Mouse (Mus musculus): ENCODE data around the gene Gm49318. TPM values are rescaled to one million over a fixed set of nuclear protein-coding genes. Genes with fewer than 3 reads are reported as not detected.
A peak's percentile ranks its signal among the peaks of the same experiment; 100 is the strongest.

The Gm49318 gene
- polyA plus RNA-seq, 1 experiment, result not detected

- 58% methylated on average over 9 of the region's 9 CpGs for WGBS
- no peak overlapping the region for H3K4me3 ChIP-seq (ENCODE audit: extremely low read depth, insufficient read depth, insufficient read length)
- H3K27me3 ChIP-seq (ENCODE audit: control insufficient read depth, insufficient read depth, low read length), result no peaks in the 10 kb centered on the region
- H3K36me3 ChIP-seq (ENCODE audit: control insufficient read depth, insufficient read depth, low read length), result peaks cover 12% of the 10 kb centered on the region
- no peak overlapping the region for H3K27ac ChIP-seq (ENCODE audit: insufficient read depth, low read length)
- H3K4me1 ChIP-seq (ENCODE audit: control insufficient read depth, insufficient read depth, insufficient read length), result no peaks in the 10 kb centered on the region
- TF ChIP-seq POLR2A (IDR thresholded peaks at IDR 0.05; ENCODE audit: low read depth, low read length), result no peak
- DNase-seq (ENCODE audit: low read depth in 1 of 2, low spot score in 2 of 2), result no peak
Observed at GRCm38 (mm10) chr9:22108194-22108593, 37.1 kb upstream of the Gm49318 start.

GRCm38 (mm10) chr9:22099922-22100321 is 28.9 kb upstream of the Gm49318 start:
- TF ChIP-seq CTCF (IDR thresholded peaks at IDR 0.05; ENCODE audit: extremely low read depth, insufficient read depth, insufficient read length, insufficient replicate concordance) (no peak), POLR2A (IDR thresholded peaks at IDR 0.05; ENCODE audit: low read depth, low read length) (no peak)
- no peak for DNase-seq (ENCODE audit: low read depth in 1 of 2, low spot score in 2 of 2)
- no peaks in the 10 kb centered on the region for H3K36me3 ChIP-seq (ENCODE audit: control insufficient read depth, insufficient read depth, low read length)
- H3K4me1 ChIP-seq (ENCODE audit: control insufficient read depth, insufficient read depth, insufficient read length), result peaks cover 4% of the 10 kb centered on the region; the same call in 1 of the 2 replicates
- 14% methylated on average over 18 of the region's 18 CpGs for WGBS
- peaks cover 11% of the 10 kb centered on the region for H3K27me3 ChIP-seq (ENCODE audit: control insufficient read depth, insufficient read depth, low read length)
- H3K27ac ChIP-seq (ENCODE audit: insufficient read depth, low read length), result no peak overlapping the region
- H3K4me3 ChIP-seq (ENCODE audit: extremely low read depth, insufficient read depth, insufficient read length), result no peak overlapping the region

- no peak within 1 kb of the TSS for H3K4me3 ChIP-seq (ENCODE audit: extremely low read depth, insufficient read depth, insufficient read length)
- no peak for TF ChIP-seq CTCF (IDR thresholded peaks at IDR 0.05; ENCODE audit: extremely low read depth, insufficient read depth, insufficient read length, insufficient replicate concordance)
- no peak for TF ChIP-seq POLR2A (IDR thresholded peaks at IDR 0.05; ENCODE audit: low read depth, low read length)
- H3K27me3 ChIP-seq (ENCODE audit: control insufficient read depth, insufficient read depth, low read length), result peaks cover 11% of the 10 kb centered on the region
- no peak for DNase-seq (ENCODE audit: low read depth in 1 of 2, low spot score in 2 of 2)
- 24% methylated on average over 14 of the region's 14 CpGs for WGBS
- no peak within 1 kb of the TSS for H3K27ac ChIP-seq (ENCODE audit: insufficient read depth, low read length)
- no peaks in the 10 kb centered on the region for H3K36me3 ChIP-seq (ENCODE audit: control insufficient read depth, insufficient read depth, low read length)
- H3K4me1 ChIP-seq (ENCODE audit: control insufficient read depth, insufficient read depth, insufficient read length), result peaks cover 4% of the 10 kb centered on the region; the same call in 1 of the 2 replicates
Observed at GRCm38 (mm10) chr9:22098993-22099696, 28.1 kb upstream of the Gm49318 start, which contains the start of gene Cnn1. Gene Cnn1 (plus strand): TSS chr9:22099216.

- Histone ChIP-seq H3K36me3 (ENCODE audit: control insufficient read depth, insufficient read depth, low read length) (no peaks in the 10 kb centered on the region), H3K4me1 (ENCODE audit: control insufficient read depth, insufficient read depth, insufficient read length) (peaks cover 4% of the 10 kb centered on the region; the same call in 1 of the 2 replicates), H3K27ac (ENCODE audit: insufficient read depth, low read length) (no peak overlapping the region), H3K27me3 (ENCODE audit: control insufficient read depth, insufficient read depth, low read length) (peaks cover 11% of the 10 kb centered on the region), H3K4me3 (ENCODE audit: extremely low read depth, insufficient read depth, insufficient read length) (peak overlapping the region; percentile 49)
- 2% methylated on average over 24 of the region's 24 CpGs for WGBS
- peak; percentile 81 for TF ChIP-seq CTCF (IDR thresholded peaks at IDR 0.05; ENCODE audit: extremely low read depth, insufficient read depth, insufficient read length, insufficient replicate concordance)
- TF ChIP-seq POLR2A (IDR thresholded peaks at IDR 0.05; ENCODE audit: low read depth, low read length), result no peak
- DNase-seq (ENCODE audit: low read depth in 1 of 2, low spot score in 2 of 2), result peak; percentile 63 to 86
Observed at GRCm38 (mm10) chr9:22095854-22096307, 24.8 kb upstream of the Gm49318 start.

GRCm38 (mm10) chr9:22092746-22093145 is 21.7 kb upstream of the Gm49318 start:
- Histone ChIP-seq H3K4me3 (ENCODE audit: extremely low read depth, insufficient read depth, insufficient read length) (no peak overlapping the region), H3K27ac (ENCODE audit: insufficient read depth, low read length) (no peak overlapping the region), H3K27me3 (ENCODE audit: control insufficient read depth, insufficient read depth, low read length) (0 out of 2 replicates have a peak, but pooled peaks cover 2% of the 10 kb centered on the region), H3K4me1 (ENCODE audit: control insufficient read depth, insufficient read depth, insufficient read length) (peaks cover 4% of the 10 kb centered on the region; the same call in 1 of the 2 replicates), H3K36me3 (ENCODE audit: control insufficient read depth, insufficient read depth, low read length) (no peaks in the 10 kb centered on the region)
- WGBS, result 89% methylated on average over 6 of the region's 6 CpGs
- no peak for DNase-seq (ENCODE audit: low read depth in 1 of 2, low spot score in 2 of 2)
- no peak for TF ChIP-seq POLR2A (IDR thresholded peaks at IDR 0.05; ENCODE audit: low read depth, low read length)
- TF ChIP-seq CTCF (IDR thresholded peaks at IDR 0.05; ENCODE audit: extremely low read depth, insufficient read depth, insufficient read length, insufficient replicate concordance), result no peak

- WGBS, result 89% methylated on average over 7 of the region's 7 CpGs
Observed at GRCm38 (mm10) chr9:22089986-22090385, 18.9 kb upstream of the Gm49318 start.

GRCm38 (mm10) chr9:22089281-22089680 is 18.2 kb upstream of the Gm49318 start:
- H3K36me3 ChIP-seq (ENCODE audit: control insufficient read depth, insufficient read depth, low read length), result no peaks in the 10 kb centered on the region
- no peaks in the 10 kb centered on the region for H3K27me3 ChIP-seq (ENCODE audit: control insufficient read depth, insufficient read depth, low read length)
- H3K27ac ChIP-seq (ENCODE audit: insufficient read depth, low read length), result no peak overlapping the region
- TF ChIP-seq POLR2A (IDR thresholded peaks at IDR 0.05; ENCODE audit: low read depth, low read length) (no peak), CTCF (IDR thresholded peaks at IDR 0.05; ENCODE audit: extremely low read depth, insufficient read depth, insufficient read length, insufficient replicate concordance) (no peak)
- H3K4me3 ChIP-seq (ENCODE audit: extremely low read depth, insufficient read depth, insufficient read length), result no peak overlapping the region
- peaks cover 4% of the 10 kb centered on the region; the same call in 1 of the 2 replicates for H3K4me1 ChIP-seq (ENCODE audit: control insufficient read depth, insufficient read depth, insufficient read length)
- DNase-seq (ENCODE audit: low read depth in 1 of 2, low spot score in 2 of 2), result no peak
- 97% methylated on average over 7 of the region's 7 CpGs for WGBS

More at GRCm38 (mm10) chr9:22089986-22090385, 18.9 kb upstream of the Gm49318 start:
- no peaks in the 10 kb centered on the region for H3K36me3 ChIP-seq (ENCODE audit: control insufficient read depth, insufficient read depth, low read length)
- H3K4me1 ChIP-seq (ENCODE audit: control insufficient read depth, insufficient read depth, insufficient read length), result peaks cover 4% of the 10 kb centered on the region; the same call in 1 of the 2 replicates
- DNase-seq (ENCODE audit: low read depth in 1 of 2, low spot score in 2 of 2), result no peak
- H3K4me3 ChIP-seq (ENCODE audit: extremely low read depth, insufficient read depth, insufficient read length), result no peak overlapping the region
- TF ChIP-seq CTCF (IDR thresholded peaks at IDR 0.05; ENCODE audit: extremely low read depth, insufficient read depth, insufficient read length, insufficient replicate concordance) (no peak), POLR2A (IDR thresholded peaks at IDR 0.05; ENCODE audit: low read depth, low read length) (no peak)
- H3K27me3 ChIP-seq (ENCODE audit: control insufficient read depth, insufficient read depth, low read length), result no peaks in the 10 kb centered on the region
- no peak overlapping the region for H3K27ac ChIP-seq (ENCODE audit: insufficient read depth, low read length)

All from spleen, adult 2 months (tissue).